Mouse (Mus musculus) ES-E14 (cell line): ENCODE data around the gene Bcl2l10.

Source experiments
- CHD2 ChIP-seq: IDR thresholded peaks from 2 replicates; pipeline ENCODE4 v1.6.1; 2014; ENCODE audit warnings: mild to moderate bottlenecking, low read depth, low read length, inconsistent platforms
- ZC3H11A ChIP-seq: IDR thresholded peaks from 2 replicates; pipeline ENCODE4 v1.6.1; 2012; ENCODE audit warnings: low read depth, mild to moderate bottlenecking, inconsistent platforms, low read length, borderline replicate concordance

DNA sequence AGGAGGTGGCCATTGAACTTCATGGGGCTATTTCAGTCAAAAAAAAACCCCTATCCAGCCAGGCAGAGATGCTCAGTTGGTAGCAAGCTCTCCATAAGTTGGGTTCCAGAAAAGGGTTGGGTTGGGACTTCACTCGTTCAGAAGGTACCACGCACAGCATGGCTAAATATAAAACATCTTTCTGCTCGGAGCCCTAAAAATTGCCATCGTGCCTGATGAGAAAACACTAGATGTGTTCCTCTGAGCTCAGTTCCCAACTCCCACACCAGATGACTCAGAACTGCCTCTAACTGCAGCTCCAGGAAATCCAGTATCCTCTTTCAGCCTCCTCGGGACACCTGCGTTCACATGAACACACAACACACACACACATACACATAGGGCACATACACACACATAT is 9.5 kb upstream of the Bcl2l10 start:
- TF ChIP-seq ZC3H11A, result no peak
- TF ChIP-seq CHD2, result no peak
